Mouse (Mus musculus): Measurements from ENCODE around the gene Sypl2. TPM values are rescaled to one million over a fixed set of nuclear protein-coding genes. Genes with fewer than 3 reads are reported as not detected.

The Sypl2 gene
- total and polyA plus RNA-seq, 2 experiments from 2014 or later = 0.56 to 2.0 TPM

DNA sequence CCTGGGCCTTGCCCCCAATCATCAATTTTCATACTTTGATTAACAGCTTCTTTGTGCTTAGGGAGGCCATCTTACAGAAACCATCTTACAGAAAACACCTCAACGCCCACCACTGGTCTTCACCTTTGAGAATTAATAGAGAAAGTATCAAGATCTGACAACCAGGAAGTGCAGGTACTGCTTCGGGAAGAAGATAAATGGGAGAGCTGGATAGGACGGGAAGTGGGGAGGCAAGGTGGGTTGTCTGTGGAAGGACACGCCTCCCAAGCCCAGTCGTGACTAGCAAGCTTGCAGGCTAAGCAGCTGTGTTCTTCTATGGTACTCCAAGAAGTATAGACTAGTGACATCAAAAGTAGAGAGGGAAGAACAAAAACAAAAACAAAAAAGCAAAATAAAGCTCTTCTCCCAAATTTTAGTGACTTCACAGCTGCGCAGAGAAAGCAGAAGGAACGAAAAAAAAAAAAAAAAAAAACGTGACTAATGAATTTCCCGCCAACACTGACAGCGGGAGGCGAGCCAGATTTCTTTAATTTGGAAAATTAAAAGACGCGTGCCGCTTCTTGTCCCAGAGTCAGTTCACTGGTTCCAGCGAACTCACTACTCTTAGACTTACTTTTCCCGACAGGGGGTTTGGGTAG lies 40.9 kb downstream of the Sypl2 start:
- DNase-seq (ENCODE audit: low spot score) (no peak), ATAC-seq (ENCODE audit: insufficient read depth, low read depth) (no peak)
- Histone ChIP-seq H3K9ac (replicated peaks; ENCODE audit: low read depth, low read length) (0 out of 2 replicates have a peak overlapping the region, but pooled peaks have one; percentile 54), H3K36me3 (replicated peaks; ENCODE audit: control insufficient read depth, insufficient read depth, low read length) (no peaks in the 10 kb centered on the region), H3K27me3 (ENCODE audit: control insufficient read depth, insufficient read depth, low read length) (peaks cover 5% of the 10 kb centered on the region; the same call in 1 of the 2 replicates), H3K27ac (ENCODE audit: low read depth) (no peak overlapping the region), H3K9me3 (replicated peaks; ENCODE audit: control insufficient read depth, low read length) (no peaks in the 10 kb centered on the region), H3K4me2 (ENCODE audit: low read depth, low read length) (peak overlapping the region; percentile 89), H3K4me3 (ENCODE audit: low read depth, low read length) (peak overlapping the region; percentile 71), H3K4me1 (ENCODE audit: control insufficient read depth, insufficient read depth) (no peaks in the 10 kb centered on the region)
- TF ChIP-seq CTCF (IDR thresholded peaks at IDR 0.05; ENCODE audit: low read depth) (no peak), EP300 (IDR thresholded peaks at IDR 0.05; ENCODE audit: low read depth) (no peak)
- WGBS = 5% methylated on average over 16 of the region's 16 CpGs

- TF ChIP-seq CTCF (IDR thresholded peaks at IDR 0.05; ENCODE audit: low read depth) (no peak), EP300 (IDR thresholded peaks at IDR 0.05; ENCODE audit: low read depth) (no peak)
- Histone ChIP-seq H3K9me3 (replicated peaks; ENCODE audit: control insufficient read depth, low read length) (no peaks in the 10 kb centered on the region), H3K27ac (ENCODE audit: low read depth) (no peak overlapping the region), H3K4me1 (ENCODE audit: control insufficient read depth, insufficient read depth) (no peaks in the 10 kb centered on the region), H3K36me3 (replicated peaks; ENCODE audit: control insufficient read depth, insufficient read depth, low read length) (no peaks in the 10 kb centered on the region), H3K9ac (replicated peaks; ENCODE audit: low read depth, low read length) (no peak overlapping the region), H3K4me3 (ENCODE audit: low read depth, low read length) (no peak overlapping the region), H3K27me3 (ENCODE audit: control insufficient read depth, insufficient read depth, low read length) (peaks cover 5% of the 10 kb centered on the region; the same call in 1 of the 2 replicates), H3K4me2 (ENCODE audit: low read depth, low read length) (no peak overlapping the region)
- no peak for DNase-seq (ENCODE audit: low spot score)
- no peak for ATAC-seq (ENCODE audit: insufficient read depth, low read depth)
- 66% methylated on average over 3 of the region's 3 CpGs for WGBS
Observed at GRCm38 (mm10) chr3:108184742-108185141, 41.7 kb downstream of the Sypl2 start.

- TF ChIP-seq CTCF (IDR thresholded peaks at IDR 0.05; ENCODE audit: low read depth) (no peak), EP300 (IDR thresholded peaks at IDR 0.05; ENCODE audit: low read depth) (no peak)
- Histone ChIP-seq H3K4me1 (ENCODE audit: control insufficient read depth, insufficient read depth) (no peaks in the 10 kb centered on the region), H3K4me3 (ENCODE audit: low read depth, low read length) (no peak overlapping the region), H3K27me3 (ENCODE audit: control insufficient read depth, insufficient read depth, low read length) (0 out of 2 replicates have a peak, but pooled peaks cover 5% of the 10 kb centered on the region), H3K4me2 (ENCODE audit: low read depth, low read length) (no peak overlapping the region), H3K9me3 (replicated peaks; ENCODE audit: control insufficient read depth, low read length) (no peaks in the 10 kb centered on the region), H3K27ac (ENCODE audit: low read depth) (no peak overlapping the region), H3K9ac (replicated peaks; ENCODE audit: low read depth, low read length) (no peak overlapping the region), H3K36me3 (replicated peaks; ENCODE audit: control insufficient read depth, insufficient read depth, low read length) (no peaks in the 10 kb centered on the region)
- WGBS = 37% methylated on average over 2 of the region's 2 CpGs
- DNase-seq (ENCODE audit: low spot score) (no peak), ATAC-seq (ENCODE audit: insufficient read depth, low read depth) (no peak)
Observed at GRCm38 (mm10) chr3:108180514-108180913, 45.9 kb downstream of the Sypl2 start.

DNA sequence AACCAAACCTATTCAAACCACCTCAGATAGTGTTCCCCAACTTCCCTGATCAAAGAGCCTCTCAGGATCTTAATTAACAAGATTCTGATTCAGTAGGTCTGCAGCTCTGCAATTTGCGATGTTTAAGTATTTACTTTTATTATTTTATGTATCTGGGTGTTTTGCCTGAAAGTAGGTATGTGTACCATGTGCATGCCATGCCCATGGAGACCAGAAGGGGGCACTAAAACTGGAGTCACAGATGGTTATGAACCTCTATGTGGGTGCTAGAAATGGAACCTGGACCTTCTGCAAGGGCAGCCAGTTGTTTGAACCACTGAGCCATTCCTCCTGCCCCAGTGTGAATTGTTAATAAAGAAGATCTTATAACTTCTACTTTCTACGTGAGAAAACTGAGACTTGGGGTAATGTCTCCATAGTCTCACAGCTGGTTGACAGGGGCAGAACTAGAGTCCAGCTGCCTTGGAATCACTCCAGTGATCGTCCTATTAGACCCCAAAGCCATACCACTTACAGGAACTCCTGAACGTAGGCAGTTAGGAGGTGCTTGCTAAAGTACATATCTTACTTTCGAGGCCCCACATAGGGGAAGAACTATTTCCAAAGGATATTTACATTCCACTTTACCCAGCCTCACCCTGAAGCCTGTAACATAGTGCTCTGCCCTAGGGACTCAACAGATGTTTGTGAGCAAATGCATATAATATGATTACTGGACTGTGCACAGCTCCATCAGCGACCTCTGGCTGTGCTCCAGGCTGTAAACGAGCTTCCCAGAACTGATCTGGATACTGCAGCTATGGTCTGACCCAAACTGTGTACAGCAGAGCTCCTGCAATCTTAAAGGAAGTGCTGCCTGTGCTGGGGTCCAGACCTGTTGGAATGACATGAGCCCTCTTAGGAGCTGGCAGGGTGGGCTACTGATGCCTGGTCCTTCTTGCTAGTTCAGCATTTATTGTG lies 47.4 kb downstream of the Sypl2 start:
- ATAC-seq (ENCODE audit: insufficient read depth, low read depth) = no peak
- H3K9me3 ChIP-seq (replicated peaks; ENCODE audit: control insufficient read depth, low read length) = no peaks in the 10 kb centered on the region
- H3K36me3 ChIP-seq (replicated peaks; ENCODE audit: control insufficient read depth, insufficient read depth, low read length) = no peaks in the 10 kb centered on the region
- no peak overlapping the region for H3K4me2 ChIP-seq (ENCODE audit: low read depth, low read length)
- H3K9ac ChIP-seq (replicated peaks; ENCODE audit: low read depth, low read length) = no peak overlapping the region
- TF ChIP-seq CTCF (IDR thresholded peaks at IDR 0.05; ENCODE audit: low read depth) = no peak
- TF ChIP-seq EP300 (IDR thresholded peaks at IDR 0.05; ENCODE audit: low read depth) = no peak
- no peaks in the 10 kb centered on the region for H3K27me3 ChIP-seq (ENCODE audit: control insufficient read depth, insufficient read depth, low read length)
- WGBS = 58% methylated on average over 7 of the region's 7 CpGs
- H3K4me1 ChIP-seq (ENCODE audit: control insufficient read depth, insufficient read depth) = no peaks in the 10 kb centered on the region; the same call in 1 of the 2 replicates
- DNase-seq (ENCODE audit: low spot score) = no peak
- H3K4me3 ChIP-seq (ENCODE audit: low read depth, low read length) = no peak overlapping the region
- H3K27ac ChIP-seq (ENCODE audit: low read depth) = no peak overlapping the region

GRCm38 (mm10) chr3:108174672-108175531 lies 51.5 kb downstream of the Sypl2 start:
- Histone ChIP-seq H3K4me2 (ENCODE audit: low read depth, low read length) (no peak overlapping the region), H3K4me3 (ENCODE audit: low read depth, low read length) (no peak overlapping the region), H3K36me3 (replicated peaks; ENCODE audit: control insufficient read depth, insufficient read depth, low read length) (no peaks in the 10 kb centered on the region), H3K9ac (replicated peaks; ENCODE audit: low read depth, low read length) (no peak overlapping the region), H3K9me3 (replicated peaks; ENCODE audit: control insufficient read depth, low read length) (no peaks in the 10 kb centered on the region), H3K27me3 (ENCODE audit: control insufficient read depth, insufficient read depth, low read length) (0 out of 2 replicates have a peak, but pooled peaks cover 5% of the 10 kb centered on the region), H3K4me1 (ENCODE audit: control insufficient read depth, insufficient read depth) (no peaks in the 10 kb centered on the region; the same call in 1 of the 2 replicates), H3K27ac (ENCODE audit: low read depth) (no peak overlapping the region)
- DNase-seq (ENCODE audit: low spot score) (no peak), ATAC-seq (ENCODE audit: insufficient read depth, low read depth) (peak; percentile 72)
- 23% methylated on average over 13 of the region's 14 CpGs for WGBS
- no peak for TF ChIP-seq EP300 (IDR thresholded peaks at IDR 0.05; ENCODE audit: low read depth)
- no peak for TF ChIP-seq CTCF (IDR thresholded peaks at IDR 0.05; ENCODE audit: low read depth)
